Mouse (Mus musculus) heart, embryonic 13.5 days (tissue): ENCODE results near the gene Gc. TPM values are rescaled to one million over a fixed set of nuclear protein-coding genes. Genes with fewer than 3 reads are reported as not detected.

Source experiments
- ATAC-seq: fragments of 200-750 bp; cut with Nextera tagmentation; 2 replicates; pipeline ENCODE4 v1.8.0; 2017; ENCODE audit warnings: moderate TSS enrichment; ENCODE audit not compliant: insufficient number of reproducible peaks, low FRiP score, low TSS enrichment; ENCODE audit errors: extremely low read depth
- H3K27ac ChIP-seq: fragments of 300-500 bp; sonication (generic); replicated peaks from 2 replicates; pipeline ENCODE4 v1.5.1; 2015; ENCODE audit warnings: moderate library complexity, mild to moderate bottlenecking, inconsistent platforms
- H3K27me3 ChIP-seq: fragments of 300-500 bp; sonication (generic); replicated peaks from 2 replicates; pipeline ENCODE4 v1.6.1; 2015; ENCODE audit warnings: mild to moderate bottlenecking, inconsistent platforms
- H3K36me3 ChIP-seq: fragments of 300-500 bp; sonication (generic); 2 replicates; pipeline ENCODE4 v1.6.1; 2015; ENCODE audit warnings: mild to moderate bottlenecking, inconsistent platforms
- H3K4me1 ChIP-seq: fragments of 300-500 bp; sonication (generic); 2 replicates; pipeline ENCODE4 v1.6.1; 2015; ENCODE audit warnings: inconsistent platforms
- H3K4me2 ChIP-seq: fragments of 300-500 bp; sonication (generic); 2 replicates; pipeline ENCODE4 v1.6.1; 2015; ENCODE audit warnings: inconsistent platforms, mild to moderate bottlenecking, moderate library complexity
- H3K4me3 ChIP-seq: fragments of 300-500 bp; sonication (generic); 2 replicates; pipeline ENCODE4 v1.5.1; 2015; ENCODE audit warnings: moderate library complexity, mild to moderate bottlenecking, inconsistent platforms
- H3K9ac ChIP-seq: fragments of 300-500 bp; sonication (generic); 2 replicates; pipeline ENCODE4 v1.6.1; 2015; ENCODE audit warnings: inconsistent platforms, mild to moderate bottlenecking, moderate library complexity
- H3K9me3 ChIP-seq: fragments of 300-500 bp; sonication (generic); 2 replicates; pipeline ENCODE4 v1.6.1; 2016; ENCODE audit warnings: inconsistent platforms
- WGBS: fragments of 180-500 bp; shearing (Covaris S2); methylation state at CpG from one replicate; pipeline ENCODE4 v1.1.7; 2015; ENCODE audit warnings: mixed read lengths; 5-methylcytosine and 5-hydroxymethylcytosine counted together
- polyA plus RNA-seq: library from polyadenylated mRNA; unstranded; fragments of >200 nt; fragmentation: Nextera tagmentation; extraction: Ambion mirVana; gene quantifications from 2 replicates; pipeline ENCODE4 v1.2.1, GENCODE M21; 2015

The Gc gene
- 0.75 and 3.7 TPM in 2 replicates for polyA plus RNA-seq

- Histone ChIP-seq H3K4me2 (no peak within 1 kb of the TSS), H3K27ac (no peak within 1 kb of the TSS), H3K4me3 (no peak within 1 kb of the TSS), H3K9ac (no peak within 1 kb of the TSS), H3K27me3 (no peaks in the 10 kb centered on the region), H3K36me3 (no peaks in the 10 kb centered on the region), H3K9me3 (no peaks in the 10 kb centered on the region), H3K4me1 (no peaks in the 10 kb centered on the region)
- 56% methylated on average over 5 of the region's 5 CpGs for WGBS
- ATAC-seq: no peak
Observed at GRCm38 (mm10) chr5:89457554-89458062, at the start of gene Gc. Gc (minus strand) TSS chr5:89457898.

GRCm38 (mm10) chr5:89500182-89500581 is 42.5 kb upstream of the Gc start:
- Histone ChIP-seq H3K27me3 (no peaks in the 10 kb centered on the region), H3K27ac (no peak overlapping the region), H3K4me1 (no peaks in the 10 kb centered on the region), H3K9me3 (no peaks in the 10 kb centered on the region), H3K4me2 (no peak overlapping the region), H3K36me3 (no peaks in the 10 kb centered on the region), H3K9ac (no peak overlapping the region), H3K4me3 (no peak overlapping the region)
- ATAC-seq: no peak
- WGBS: 48% methylated on average over 6 of the region's 6 CpGs

GRCm38 (mm10) chr5:89492560-89492959 is 34.9 kb upstream of the Gc start:
- Histone ChIP-seq H3K27ac (no peak overlapping the region), H3K4me3 (no peak overlapping the region), H3K4me1 (no peaks in the 10 kb centered on the region), H3K4me2 (no peak overlapping the region), H3K27me3 (no peaks in the 10 kb centered on the region), H3K9ac (no peak overlapping the region), H3K9me3 (no peaks in the 10 kb centered on the region), H3K36me3 (no peaks in the 10 kb centered on the region)
- ATAC-seq: no peak
- WGBS: 86% methylated on average over 1 of the region's 1 CpGs

GRCm38 (mm10) chr5:89470483-89470882 is 12.8 kb upstream of the Gc start:
- Histone ChIP-seq H3K4me3 (no peak overlapping the region), H3K27me3 (no peaks in the 10 kb centered on the region), H3K36me3 (no peaks in the 10 kb centered on the region), H3K4me1 (no peaks in the 10 kb centered on the region), H3K27ac (no peak overlapping the region), H3K9ac (no peak overlapping the region), H3K9me3 (no peaks in the 10 kb centered on the region), H3K4me2 (no peak overlapping the region)
- 78% methylated on average over 4 of the region's 4 CpGs for WGBS
- ATAC-seq: no peak

GRCm38 (mm10) chr5:89467886-89468285 is 10.2 kb upstream of the Gc start:
- no peak for ATAC-seq
- Histone ChIP-seq H3K27ac (no peak overlapping the region), H3K9me3 (no peaks in the 10 kb centered on the region), H3K27me3 (no peaks in the 10 kb centered on the region), H3K9ac (no peak overlapping the region), H3K36me3 (no peaks in the 10 kb centered on the region), H3K4me2 (no peak overlapping the region), H3K4me1 (peaks cover 8% of the 10 kb centered on the region; the same call in 1 of the 2 replicates), H3K4me3 (no peak overlapping the region)
- WGBS: 64% methylated on average over 2 of the region's 2 CpGs

- H3K27me3 ChIP-seq: no peaks in the 10 kb centered on the region
- no peak overlapping the region for H3K4me3 ChIP-seq
- no peak overlapping the region for H3K4me2 ChIP-seq
- H3K36me3 ChIP-seq: no peaks in the 10 kb centered on the region
- WGBS: 75% methylated on average over 1 of the region's 1 CpGs
- no peak for ATAC-seq
- peaks cover 11% of the 10 kb centered on the region; the same call in 1 of the 2 replicates for H3K4me1 ChIP-seq
- H3K9me3 ChIP-seq: no peaks in the 10 kb centered on the region
- H3K9ac ChIP-seq: no peak overlapping the region
- H3K27ac ChIP-seq: no peak overlapping the region
Observed at GRCm38 (mm10) chr5:89467045-89467444, 9.3 kb upstream of the Gc start.

- ATAC-seq: no peak
- H3K4me2 ChIP-seq: no peak overlapping the region
- H3K9me3 ChIP-seq: no peaks in the 10 kb centered on the region
- no peak overlapping the region for H3K27ac ChIP-seq
- no peak overlapping the region for H3K9ac ChIP-seq
- H3K27me3 ChIP-seq: no peaks in the 10 kb centered on the region
- H3K36me3 ChIP-seq: no peaks in the 10 kb centered on the region
- H3K4me3 ChIP-seq: no peak overlapping the region
- H3K4me1 ChIP-seq: peaks cover 11% of the 10 kb centered on the region; the same call in 1 of the 2 replicates
Observed at GRCm38 (mm10) chr5:89466275-89466674, 8.6 kb upstream of the Gc start.

GRCm38 (mm10) chr5:89461817-89462216 is 4.1 kb upstream of the Gc start:
- no peak for ATAC-seq
- no peak overlapping the region for H3K4me2 ChIP-seq
- WGBS: 46% methylated on average over 4 of the region's 4 CpGs
- H3K36me3 ChIP-seq: no peaks in the 10 kb centered on the region
- H3K27me3 ChIP-seq: no peaks in the 10 kb centered on the region
- no peaks in the 10 kb centered on the region for H3K9me3 ChIP-seq
- H3K27ac ChIP-seq: no peak overlapping the region
- H3K9ac ChIP-seq: no peak overlapping the region
- H3K4me3 ChIP-seq: no peak overlapping the region
- H3K4me1 ChIP-seq: peaks cover 11% of the 10 kb centered on the region; the same call in 1 of the 2 replicates

- Histone ChIP-seq H3K9ac (no peak overlapping the region), H3K27me3 (no peaks in the 10 kb centered on the region), H3K4me1 (peaks cover 11% of the 10 kb centered on the region; the same call in 1 of the 2 replicates), H3K4me2 (no peak overlapping the region), H3K36me3 (no peaks in the 10 kb centered on the region), H3K4me3 (no peak overlapping the region), H3K27ac (no peak overlapping the region), H3K9me3 (no peaks in the 10 kb centered on the region)
- ATAC-seq: no peak
Observed at GRCm38 (mm10) chr5:89459591-89459990, 1.9 kb upstream of the Gc start.

- 59% methylated on average over 2 of the region's 2 CpGs for WGBS
- Histone ChIP-seq H3K4me3 (no peak overlapping the region), H3K4me1 (peaks cover 11% of the 10 kb centered on the region; the same call in 1 of the 2 replicates), H3K9me3 (no peaks in the 10 kb centered on the region), H3K27ac (no peak overlapping the region), H3K27me3 (no peaks in the 10 kb centered on the region), H3K9ac (no peak overlapping the region), H3K36me3 (no peaks in the 10 kb centered on the region), H3K4me2 (no peak overlapping the region)
- no peak for ATAC-seq
Observed at GRCm38 (mm10) chr5:89458987-89459386, 1.3 kb upstream of the Gc start.

GRCm38 (mm10) chr5:89455526-89455925 is 2.2 kb downstream of the Gc start:
- H3K27me3 ChIP-seq: no peaks in the 10 kb centered on the region
- no peaks in the 10 kb centered on the region for H3K36me3 ChIP-seq
- no peak overlapping the region for H3K9ac ChIP-seq
- 37% methylated on average over 8 of the region's 8 CpGs for WGBS
- no peak overlapping the region for H3K27ac ChIP-seq
- no peak overlapping the region for H3K4me3 ChIP-seq
- no peaks in the 10 kb centered on the region for H3K9me3 ChIP-seq
- H3K4me1 ChIP-seq: no peaks in the 10 kb centered on the region
- ATAC-seq: no peak
- H3K4me2 ChIP-seq: no peak overlapping the region

GRCm38 (mm10) chr5:89450798-89451197 is 6.9 kb downstream of the Gc start:
- Histone ChIP-seq H3K36me3 (no peaks in the 10 kb centered on the region), H3K27ac (no peak overlapping the region), H3K4me1 (no peaks in the 10 kb centered on the region), H3K9me3 (no peaks in the 10 kb centered on the region), H3K9ac (no peak overlapping the region), H3K4me2 (no peak overlapping the region), H3K27me3 (no peaks in the 10 kb centered on the region), H3K4me3 (no peak overlapping the region)
- no peak for ATAC-seq
